Mouse (Mus musculus) erythroid progenitor cell, adult 5-6 weeks (primary cell): ENCODE measurements around the gene Efhc1. TPM values are rescaled to one million over a fixed set of nuclear protein-coding genes. Genes with fewer than 3 reads are reported as not detected.

ENCODE experiments used
- ATAC-seq: replicated peaks from 2 replicates; pipeline ENCODE4 v1.8.0; 2016; ENCODE audit warnings: moderate number of reproducible peaks, mild to moderate bottlenecking, moderate TSS enrichment, inconsistent platforms; ENCODE audit not compliant: poor library complexity, low FRiP score, severe bottlenecking
- total RNA-seq, 2 experiments: library from RNA; stranded (forward) in 1 of 2; stranded (reverse) in 1 of 2; fragments of 150-400 nt in 1 of 2; fragments of 186-747, 209-891 nt in 1 of 2; gene quantifications; 2 replicates each; pipeline versions ENCODE4 v1.2.3 to v1.2.4; 2015 to 2017; ENCODE audit warnings: low replicate concordance in 2 of 2

Gene Efhc1
- total RNA-seq, 2 experiments from 2014 or later, result not detected

DNA sequence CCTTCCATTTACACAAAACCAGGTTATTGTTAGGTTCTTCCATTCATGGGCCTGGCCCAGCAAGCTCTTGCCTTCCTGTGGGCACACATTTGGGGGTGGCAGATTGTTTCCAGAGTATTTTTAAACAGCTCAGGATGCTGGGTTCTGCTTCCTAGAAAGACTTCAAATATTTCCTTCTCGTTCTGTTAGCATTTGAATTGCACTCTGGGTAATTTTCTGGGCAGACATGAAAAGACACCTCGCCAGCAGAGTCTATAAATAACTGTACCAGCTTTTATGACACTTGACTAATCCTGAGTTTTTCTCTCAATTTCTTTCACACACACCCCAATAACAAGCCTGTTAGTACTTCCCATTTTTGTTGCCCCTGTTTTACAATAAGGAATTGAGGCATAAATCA is 10.1 kb upstream of the Efhc1 start:
- ATAC-seq, result no peak

DNA sequence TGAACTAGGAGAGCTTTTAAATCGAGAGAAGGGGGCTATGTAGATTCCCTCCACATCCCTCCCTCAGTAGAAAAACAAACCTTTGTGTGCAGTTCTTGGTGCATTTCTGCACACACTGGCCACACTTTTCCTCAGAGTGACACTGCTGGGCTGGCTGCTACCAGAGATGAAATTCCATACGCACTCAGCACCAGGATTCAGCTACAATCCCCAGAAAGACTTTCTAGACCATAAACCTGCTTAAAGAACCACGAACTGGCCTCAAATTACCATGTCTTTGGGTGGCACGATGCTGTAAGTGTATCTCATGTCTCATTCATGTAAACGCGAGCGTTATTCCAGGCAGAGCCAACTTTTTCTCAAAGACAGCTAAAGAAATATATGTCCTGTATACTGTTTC is 9.6 kb upstream of the Efhc1 start:
- no peak for ATAC-seq

DNA sequence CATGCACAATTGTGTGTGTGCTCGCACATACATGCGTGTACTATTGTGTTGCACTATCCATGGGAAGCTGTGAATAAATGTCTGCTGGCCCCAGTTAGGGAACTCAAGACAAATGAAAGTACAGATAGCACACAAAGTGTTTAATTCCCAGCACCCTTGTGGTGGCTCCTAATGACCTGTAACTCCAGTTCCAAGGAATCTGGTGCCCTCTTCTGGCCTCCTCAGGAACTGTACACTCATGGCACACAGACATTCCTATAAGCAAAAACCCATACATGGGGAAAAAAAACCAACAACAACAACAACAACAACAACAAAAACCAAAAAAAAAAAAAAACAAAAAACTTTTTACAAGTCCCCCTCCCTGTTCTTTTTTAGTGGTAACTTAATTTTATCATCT is 8.4 kb upstream of the Efhc1 start:
- ATAC-seq, result no peak

DNA sequence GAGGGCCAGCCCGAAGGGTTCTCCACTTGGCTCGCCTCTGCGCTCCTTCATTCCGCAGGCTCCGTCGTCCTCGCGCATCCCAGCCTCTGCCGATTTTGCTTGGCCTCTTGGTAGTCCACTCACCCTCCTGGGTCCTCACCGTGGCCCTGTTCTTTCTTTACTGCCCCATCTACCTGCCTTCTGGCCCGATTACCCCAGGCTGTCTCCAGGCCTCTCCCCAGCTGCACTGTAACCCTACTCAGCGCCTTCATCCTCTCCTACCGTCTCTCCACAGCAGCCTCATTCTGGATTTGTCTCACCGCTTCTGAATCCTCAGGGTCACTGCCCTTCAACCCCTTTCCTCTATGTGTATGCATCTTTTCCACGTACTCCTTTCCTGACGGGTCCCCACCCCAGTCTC is 373 bp downstream of the Efhc1 start:
- ATAC-seq, result peak; percentile 35; the same call in 1 of the 2 replicates

DNA sequence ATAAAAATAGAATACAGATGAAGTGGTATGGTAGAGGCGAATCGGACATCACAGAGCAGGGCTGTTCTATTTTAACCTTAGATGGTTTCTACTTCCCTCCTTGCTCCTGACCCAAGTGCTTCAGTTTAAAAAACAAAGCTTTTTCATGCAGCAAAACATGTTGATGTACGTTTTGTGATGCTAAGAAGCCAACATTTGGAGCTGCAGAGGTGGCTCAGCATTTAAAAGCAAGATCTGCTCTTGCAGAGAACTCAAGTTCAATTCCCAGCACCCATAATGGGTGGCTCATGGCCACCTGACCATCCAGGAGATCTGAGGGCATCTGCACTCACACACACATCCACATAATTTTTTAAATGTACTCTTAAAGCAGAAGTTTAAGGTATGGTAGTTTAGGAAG is 3.5 kb downstream of the Efhc1 start:
- no peak for ATAC-seq

DNA sequence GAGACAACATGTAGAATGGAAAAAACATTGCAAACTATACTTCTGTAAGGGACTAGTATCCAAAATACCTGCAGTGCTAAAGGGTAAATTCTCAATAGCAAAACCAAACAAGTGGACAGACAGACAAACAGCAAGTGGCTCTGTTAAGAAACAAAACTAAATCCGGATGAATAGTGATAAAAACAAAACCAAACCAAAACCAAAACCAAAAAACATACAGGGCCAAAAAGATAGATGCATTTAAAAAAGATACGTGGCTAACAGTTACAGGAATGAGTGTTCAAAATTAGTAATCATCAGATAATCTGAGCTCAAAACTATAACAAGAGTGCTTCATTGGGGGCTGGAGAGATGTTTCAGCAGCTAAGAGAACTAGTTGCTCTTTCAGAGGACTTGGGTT is 18.2 kb downstream of the Efhc1 start:
- no peak for ATAC-seq

DNA sequence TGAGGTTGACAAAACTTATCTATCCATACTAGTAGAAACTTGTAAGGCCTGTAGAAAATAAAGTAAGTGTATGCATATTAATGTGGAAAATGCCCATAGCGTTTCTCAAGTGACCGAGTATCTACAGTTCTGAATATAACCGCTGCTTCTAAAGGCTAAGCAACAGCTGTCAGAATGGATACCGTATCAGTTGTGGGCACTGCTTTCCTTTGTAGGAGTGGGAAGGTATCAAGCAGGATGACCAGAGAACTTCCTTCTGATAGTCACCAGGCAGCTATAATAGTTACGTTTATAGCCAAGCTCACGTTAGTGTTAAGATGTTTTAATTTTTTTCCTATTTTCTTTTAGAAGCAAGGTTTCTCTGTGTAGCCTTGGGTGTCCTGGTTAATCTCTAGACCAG is 22.0 kb downstream of the Efhc1 start:
- ATAC-seq, result no peak

DNA sequence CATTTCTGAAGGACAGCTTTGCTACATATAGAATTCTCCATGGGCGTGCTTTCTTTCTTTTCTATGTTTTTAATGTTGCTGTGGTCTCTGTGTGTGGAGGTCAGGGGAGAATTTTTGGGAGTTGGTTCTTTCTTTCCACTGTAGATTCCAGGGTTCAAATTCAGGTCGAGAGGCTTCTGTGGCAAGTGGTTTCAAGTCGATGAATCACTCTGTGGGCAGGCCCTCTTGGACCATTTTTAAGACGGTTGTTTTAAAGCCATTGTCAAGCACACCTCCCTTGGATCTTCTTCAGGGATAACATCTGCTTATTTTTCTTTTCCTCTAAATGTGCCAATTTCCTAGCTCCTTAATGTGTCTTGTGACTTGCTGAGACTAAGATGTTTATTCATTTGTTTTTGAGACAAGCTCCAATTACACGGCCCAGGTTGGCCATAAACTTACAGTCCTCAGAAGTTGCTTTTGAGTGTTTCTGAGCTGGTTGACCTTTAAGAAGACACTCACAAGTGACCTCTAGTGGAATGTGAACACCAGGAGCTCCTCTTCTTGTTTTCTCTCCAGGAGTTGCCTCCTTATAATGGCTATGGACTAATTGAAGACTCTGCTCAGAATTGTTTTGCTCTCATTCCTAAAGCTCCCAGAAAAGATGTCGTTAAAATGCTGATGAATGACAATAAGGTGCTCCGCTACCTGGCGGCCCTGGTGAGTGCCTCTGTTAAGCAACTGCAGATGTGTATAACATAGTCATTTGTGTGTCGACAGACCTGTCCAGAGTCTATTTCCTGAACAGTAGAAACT is 23.1 kb downstream of the Efhc1 start:
- no peak for ATAC-seq

DNA sequence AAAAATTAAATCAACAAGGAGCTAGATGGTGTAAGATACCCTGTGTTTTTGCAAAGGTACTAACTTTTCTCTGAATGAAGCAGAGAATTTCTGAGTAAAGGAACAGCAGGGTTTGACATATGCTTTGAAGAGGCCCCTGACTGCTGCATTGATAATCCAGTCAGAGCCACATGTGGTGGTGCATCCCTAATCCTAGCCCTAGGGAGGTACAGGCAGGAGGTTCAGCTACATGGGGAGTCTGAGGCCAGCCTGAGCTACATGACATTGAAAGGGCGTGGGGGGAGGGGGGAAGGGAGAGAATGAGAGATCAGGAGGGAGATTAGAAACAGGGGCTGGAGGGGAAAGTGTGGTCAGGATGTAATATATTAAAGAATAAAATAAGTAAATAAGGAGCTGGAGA is 29.1 kb downstream of the Efhc1 start:
- no peak for ATAC-seq

DNA sequence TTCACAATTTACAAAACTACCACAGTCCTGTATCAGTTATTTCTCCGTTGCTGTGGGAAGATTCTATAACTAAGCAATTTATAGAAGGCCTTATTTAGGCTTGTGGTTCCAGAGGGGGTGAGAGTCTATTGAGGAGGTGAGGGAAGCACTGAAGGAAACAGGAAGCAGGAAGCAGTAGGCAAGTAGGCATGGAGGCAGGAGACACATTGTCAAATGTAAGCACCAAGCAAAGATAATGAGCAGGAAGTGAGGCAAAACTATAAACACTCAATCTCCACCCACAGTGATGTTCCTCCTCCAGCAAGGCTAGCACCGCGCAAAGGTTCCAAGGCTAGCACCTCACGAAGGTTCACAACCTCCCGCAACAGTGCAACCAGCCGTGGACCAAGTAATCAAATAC is 30.3 kb downstream of the Efhc1 start:
- no peak for ATAC-seq

DNA sequence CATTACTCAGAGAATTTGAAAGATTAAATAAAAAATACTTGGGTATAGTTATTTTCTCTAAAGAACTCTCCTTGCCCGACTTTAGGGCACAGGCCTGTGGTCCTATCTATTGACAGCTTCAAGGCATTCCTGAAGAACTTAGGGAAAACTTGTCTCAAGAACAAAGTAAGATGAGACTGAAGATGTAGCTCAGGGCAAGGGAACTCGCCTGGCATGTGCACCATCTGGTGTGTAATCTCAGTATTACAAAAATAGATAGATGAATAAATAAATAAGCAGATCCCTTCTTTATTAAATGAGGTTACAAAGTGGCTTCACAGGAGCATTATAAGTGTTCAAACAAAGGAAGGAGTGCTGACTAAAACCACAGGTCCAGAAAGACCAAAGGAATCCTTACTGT is 32.7 kb downstream of the Efhc1 start:
- ATAC-seq, result no peak

DNA sequence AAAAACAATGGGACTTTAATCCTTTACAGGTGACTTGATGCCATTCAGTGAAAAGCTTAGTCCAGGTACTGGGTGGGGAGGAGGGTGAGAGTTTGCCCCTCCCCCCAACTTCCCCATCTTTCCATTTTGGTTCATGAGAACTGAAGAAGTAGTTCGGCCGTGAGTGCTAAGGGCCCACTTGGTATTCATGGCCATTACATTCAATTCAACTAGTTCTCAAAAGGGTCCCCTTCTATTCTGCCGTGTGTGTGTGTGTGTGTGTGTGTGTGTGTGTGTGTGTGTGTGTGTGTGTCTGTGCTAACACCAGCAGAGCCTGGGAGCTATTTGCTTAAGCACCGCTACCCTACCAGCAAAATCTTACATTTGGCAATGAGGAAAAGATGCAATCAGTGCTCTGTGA is 33.2 kb downstream of the Efhc1 start:
- no peak for ATAC-seq

DNA sequence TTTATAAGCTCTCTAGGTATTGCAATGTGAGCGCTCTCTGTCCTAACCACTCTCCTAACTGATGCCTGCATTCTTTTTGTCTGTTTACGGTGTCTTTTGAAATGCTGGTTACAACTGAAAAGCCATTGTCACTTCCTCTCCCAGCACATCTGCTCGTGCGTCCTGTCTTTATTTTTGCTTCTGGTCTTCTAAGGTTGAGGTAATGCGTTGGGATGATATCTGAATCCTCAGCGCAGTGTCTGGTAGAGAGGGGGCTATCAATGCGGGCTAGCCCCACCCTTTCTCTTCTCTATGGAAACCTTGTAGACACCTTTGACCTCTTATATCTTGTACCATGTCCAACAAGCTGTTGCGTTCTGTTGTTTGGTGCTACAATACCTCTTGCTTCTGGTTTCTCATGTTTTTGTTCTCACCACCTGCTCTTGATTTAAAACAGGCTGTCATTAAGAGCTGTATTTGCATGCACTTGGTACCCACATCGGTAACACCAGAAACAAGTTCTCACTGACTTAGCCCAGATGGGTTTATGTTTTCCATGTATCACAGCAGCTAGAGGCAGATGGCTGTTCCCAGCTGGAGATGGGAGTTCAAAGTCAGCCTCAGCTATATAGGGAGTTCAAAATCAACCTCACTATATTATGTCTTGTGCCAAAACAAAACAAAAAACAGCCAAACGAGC is 35.1 kb downstream of the Efhc1 start:
- ATAC-seq, result no peak

DNA sequence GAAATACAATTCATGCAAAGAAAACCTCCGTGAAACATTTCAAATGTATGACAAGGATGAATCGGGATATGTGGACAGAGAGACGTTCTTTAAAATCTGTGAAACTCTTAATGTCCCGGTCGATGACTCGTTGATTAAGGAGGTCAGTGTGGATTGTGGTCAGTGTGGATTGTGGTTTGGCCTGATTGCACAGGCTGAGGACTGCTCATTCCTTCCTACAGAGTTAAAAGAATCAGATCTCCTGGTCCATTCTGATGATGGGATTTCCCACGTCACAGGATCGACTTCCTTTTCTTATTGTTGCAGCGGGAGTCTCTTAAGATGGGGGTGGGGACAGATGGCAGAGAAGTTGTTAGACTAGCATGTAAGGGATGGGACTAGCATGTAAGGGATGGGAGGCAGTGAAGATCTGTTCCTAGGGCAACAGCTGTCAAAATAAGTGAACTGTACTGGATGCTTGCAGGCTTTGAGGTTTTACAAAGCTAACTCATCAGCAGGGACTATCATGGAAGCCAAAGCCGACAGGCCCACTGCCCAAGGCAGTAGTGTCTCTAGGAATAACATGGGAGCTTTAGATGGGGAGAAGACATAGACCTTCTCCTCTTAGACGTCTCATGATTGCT is 38.1 kb downstream of the Efhc1 start:
- ATAC-seq, result no peak

DNA sequence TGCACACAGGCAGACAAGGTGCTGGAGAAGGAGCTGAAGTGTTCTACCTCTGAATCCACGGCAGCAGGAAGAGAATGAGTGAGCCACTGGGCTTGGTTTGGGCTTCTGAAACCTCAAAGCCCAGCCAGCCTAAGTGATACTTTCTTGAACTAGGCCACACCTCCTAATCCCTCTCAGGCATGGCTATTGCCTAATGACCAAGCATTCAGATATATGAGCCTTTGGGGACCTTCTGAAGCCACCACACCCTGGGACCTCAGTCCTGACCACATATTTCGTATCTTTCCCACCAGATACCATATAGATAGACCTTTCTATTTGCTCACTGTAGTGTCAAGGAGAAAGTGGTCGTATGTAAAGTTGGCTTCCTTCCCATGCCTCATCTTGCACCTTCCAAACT is 42.3 kb downstream of the Efhc1 start:
- ATAC-seq, result no peak

DNA sequence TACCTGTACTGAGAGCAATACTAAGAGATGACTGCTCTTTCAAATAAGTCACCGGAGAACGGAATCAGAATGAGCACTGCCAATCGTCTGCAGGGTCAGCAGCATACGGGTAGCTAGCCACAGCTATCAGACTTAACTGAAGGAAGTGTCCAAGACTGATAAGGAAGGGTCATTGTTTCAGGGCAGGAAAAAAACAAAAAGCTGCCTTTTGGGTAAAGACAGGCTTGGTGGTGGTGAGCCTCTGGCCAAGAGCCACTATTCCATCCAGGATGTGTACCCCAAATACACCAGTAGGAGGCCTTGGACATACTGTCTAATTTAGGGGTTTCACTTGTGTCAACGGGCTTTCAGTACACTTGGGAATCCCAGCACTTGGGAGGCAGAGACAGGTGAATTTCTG is 42.9 kb downstream of the Efhc1 start:
- ATAC-seq, result no peak

DNA sequence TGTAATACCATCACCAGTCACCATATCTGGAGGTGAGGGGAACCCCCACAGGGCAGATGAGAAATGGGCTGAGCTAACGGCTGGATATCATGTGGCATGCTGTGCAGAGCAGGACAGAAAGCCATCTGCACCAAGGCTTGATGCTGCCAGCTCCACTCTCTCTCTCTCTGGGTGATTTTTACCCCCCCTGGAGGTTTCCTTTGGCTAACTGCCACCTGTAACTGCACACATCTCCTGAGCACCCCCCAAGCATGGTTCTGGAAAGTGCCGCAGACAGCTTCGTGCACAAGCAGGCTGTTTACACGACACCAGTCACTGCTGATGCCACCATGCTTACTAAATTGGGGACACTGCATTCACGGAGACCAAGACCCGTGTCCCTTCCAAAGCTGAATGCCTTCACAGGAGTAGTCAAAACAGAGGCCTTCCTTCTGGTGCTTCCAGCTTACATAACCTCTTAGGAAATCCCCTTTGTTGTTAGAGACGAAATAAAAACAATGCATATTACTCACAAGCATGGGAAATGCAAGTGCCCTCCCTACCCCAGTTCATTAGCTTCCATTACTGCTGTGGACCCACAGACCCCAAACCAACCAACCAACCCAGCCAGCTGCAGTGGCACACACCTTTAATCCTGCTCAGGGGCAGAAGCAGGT is 44.0 kb downstream of the Efhc1 start:
- ATAC-seq, result no peak

DNA sequence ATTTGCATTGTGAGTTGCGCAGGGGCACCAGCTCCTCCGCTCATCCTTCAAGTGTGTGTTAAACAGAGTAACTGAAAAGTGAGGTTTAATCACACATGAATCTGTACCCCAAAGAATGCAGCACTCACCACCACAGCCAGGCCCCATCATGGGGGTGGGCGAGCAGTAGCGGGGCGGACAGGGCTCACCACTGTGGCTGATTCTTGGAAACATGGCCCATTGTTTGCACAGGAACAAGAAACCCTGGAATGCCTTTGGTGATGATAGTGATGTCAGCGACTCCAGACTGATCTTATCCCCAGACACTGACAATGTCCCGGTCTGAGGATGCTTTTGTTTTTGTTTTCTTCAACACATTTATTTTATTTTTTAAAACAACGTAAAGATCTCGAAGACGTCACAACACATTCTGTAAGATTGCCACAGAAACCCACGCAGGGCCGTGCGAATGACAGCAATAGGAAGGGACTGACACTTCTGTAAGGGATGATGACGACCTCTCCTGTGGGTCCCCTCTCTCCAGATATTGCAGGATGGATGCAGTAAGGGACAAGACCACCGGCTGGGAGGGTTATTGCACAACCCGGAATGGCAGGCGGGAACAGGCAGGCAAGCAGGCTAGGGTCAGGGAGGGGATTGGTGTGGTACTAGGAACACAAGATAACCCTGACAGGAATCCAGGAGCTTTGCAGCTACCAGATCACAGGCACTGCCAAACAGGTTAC is 45.3 kb downstream of the Efhc1 start:
- no peak for ATAC-seq

DNA sequence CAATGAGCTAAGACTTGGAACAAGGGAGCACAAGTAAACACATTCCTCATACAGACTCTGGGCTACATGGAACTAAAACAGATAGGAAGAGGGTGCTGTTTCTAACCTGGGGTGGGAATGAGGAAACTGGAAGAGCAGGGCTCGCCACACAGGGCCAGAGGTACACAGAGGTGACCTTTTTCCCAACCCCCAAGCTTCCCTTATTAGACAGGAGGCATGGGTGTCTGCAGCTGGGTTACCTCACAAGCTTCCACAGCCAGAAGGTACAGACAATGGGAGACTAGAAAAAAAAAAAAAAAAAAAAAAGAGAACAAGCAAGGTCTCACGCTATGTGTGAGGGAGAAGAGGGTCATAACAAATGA is 45.9 kb downstream of the Efhc1 start:
- ATAC-seq, result no peak

DNA sequence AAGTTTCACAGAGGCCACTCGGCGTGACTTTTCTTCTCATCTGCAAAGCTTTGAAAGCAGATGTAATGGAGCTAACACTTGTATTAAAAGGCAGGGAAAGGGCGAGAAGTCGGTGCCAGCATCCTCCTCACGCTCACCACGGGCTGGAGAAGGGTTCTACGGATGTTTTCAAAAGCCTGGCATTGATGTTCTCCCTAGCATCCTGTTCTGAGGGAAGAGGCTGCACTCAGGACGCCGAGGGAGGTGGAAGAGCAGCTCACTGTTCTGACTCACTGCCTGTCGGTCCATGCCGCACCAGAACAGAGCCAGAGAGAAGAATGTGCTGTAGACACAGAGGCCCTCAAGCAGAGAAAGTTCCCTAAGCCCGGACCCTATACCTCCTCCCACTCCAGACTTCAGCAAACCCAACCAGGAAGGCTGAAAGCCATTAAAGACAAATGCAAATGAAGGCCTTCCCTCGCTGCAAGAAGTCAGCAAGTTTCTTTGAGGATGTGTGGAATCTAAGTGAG is 46.5 kb downstream of the Efhc1 start:
- no peak for ATAC-seq
